Mouse (Mus musculus): Measurements from ENCODE around the gene Gins3. TPM values are rescaled to one million over a fixed set of nuclear protein-coding genes. Genes with fewer than 3 reads are reported as not detected.
"Not testable (repeated sequence)": the region's sequence is repeated elsewhere in the genome, so short reads cannot be mapped to it uniquely, and the experiment has no call there.

The Gins3 gene
- total RNA-seq, 2 experiments from 2014 or later: 0.38 to 0.66 TPM

DNA sequence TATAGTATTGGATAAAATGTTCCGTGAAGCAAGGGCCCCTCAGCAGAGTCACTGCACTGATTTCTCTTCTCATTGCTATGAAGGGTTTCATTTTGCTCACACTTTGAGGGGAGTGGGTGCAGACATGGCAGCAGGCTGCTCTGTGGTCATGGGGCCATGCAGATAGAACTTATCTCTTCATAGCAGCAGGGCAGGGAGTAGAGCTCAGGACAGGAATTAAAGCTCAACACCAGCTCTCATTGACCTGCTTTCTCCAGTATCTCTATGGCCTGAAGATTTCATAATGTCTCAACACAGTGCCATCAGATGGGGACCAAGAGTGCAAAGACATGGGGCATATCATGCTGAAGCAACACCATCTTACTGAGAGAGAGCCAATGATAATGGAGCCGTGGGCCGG, 15.0 kb downstream of the Gins3 start:
- DNase-seq (ENCODE audit: low spot score): no peak

DNA sequence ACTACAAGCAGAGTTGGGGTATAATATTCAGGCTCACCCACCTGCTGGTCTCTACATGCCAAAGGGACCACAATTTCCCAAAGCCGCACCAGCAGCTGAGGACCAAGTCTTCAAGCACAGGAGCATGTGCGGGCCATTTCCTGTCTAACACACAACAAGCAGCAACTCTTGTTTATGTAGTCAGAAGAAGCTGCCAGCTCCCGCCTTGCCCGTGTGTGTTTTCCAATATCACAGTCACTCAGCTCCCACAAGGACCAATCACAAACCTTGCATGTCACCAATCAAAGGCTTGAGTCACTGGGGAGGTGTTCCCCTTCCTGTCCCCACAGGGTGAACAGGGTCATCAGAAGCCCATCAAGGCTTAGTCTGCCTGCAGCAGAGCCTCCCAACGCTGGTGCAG, 20.1 kb downstream of the Gins3 start:
- DNase-seq (ENCODE audit: low spot score): no peak

- DNase-seq (ENCODE audit: low spot score): no peak
Measured at GRCm38 (mm10) chr8:95655831-95656230, 22.6 kb downstream of the Gins3 start.

DNA sequence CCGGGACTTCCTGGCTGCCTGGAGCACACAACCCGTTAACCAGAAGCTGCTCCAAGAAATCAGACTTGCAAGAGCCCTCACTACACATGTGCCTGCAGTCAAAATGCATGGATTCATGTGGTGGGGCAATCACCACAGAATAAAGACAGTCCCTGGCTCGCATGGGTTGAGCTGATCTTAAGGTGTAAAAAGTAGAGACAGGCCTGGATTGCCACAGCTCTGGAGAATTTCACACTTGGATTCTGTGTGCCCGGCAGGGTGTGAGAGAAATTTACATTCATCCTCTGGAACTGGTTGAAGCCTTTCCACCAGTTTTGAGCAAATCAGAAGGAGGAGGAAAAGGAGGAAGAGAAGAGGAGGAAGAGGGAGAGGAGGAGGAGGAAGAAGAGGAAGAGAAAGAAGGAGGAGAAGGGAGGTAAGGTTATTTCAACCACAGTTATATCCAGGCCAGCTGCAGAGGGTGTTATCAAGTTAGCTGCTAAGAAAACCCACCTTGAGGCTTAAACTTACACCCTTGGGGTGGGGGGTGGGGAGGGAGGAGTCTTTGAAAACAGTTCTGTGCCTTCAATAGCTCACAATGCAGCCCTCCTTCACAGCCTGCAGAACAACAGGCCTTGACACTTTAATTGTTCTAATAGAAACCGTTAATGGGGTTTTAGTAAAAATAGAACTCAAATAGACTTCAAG, 23.2 kb downstream of the Gins3 start:
- no peak for DNase-seq (ENCODE audit: low spot score)

DNA sequence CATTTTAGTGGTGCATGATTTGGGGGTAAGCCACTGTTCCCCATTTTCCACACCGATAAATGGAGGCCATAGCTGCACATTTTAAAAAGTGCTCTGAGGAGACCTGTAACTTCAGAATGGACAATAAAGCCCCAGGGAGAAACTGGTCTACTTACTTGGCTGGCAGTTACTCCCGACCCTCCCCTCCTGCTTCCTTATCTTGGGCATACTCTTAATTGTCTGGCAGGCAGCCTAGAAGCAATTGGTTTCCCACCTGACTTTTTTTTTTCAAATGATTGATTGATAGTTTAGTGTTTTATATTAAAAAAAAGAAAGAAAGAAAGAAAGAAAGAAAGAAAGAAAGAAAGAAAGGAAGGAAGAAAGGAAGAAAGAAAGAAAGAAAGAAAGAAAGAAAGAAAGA, 24.3 kb downstream of the Gins3 start:
- DNase-seq (ENCODE audit: low spot score): no peak

- no peak for DNase-seq (ENCODE audit: low spot score)
Measured at GRCm38 (mm10) chr8:95660334-95660882, 27.2 kb downstream of the Gins3 start.

GRCm38 (mm10) chr8:95661085-95661484, 27.8 kb downstream of the Gins3 start:
- DNase-seq (ENCODE audit: low spot score): no peak

GRCm38 (mm10) chr8:95661575-95661974, 28.3 kb downstream of the Gins3 start:
- no peak for DNase-seq (ENCODE audit: low spot score)

DNA sequence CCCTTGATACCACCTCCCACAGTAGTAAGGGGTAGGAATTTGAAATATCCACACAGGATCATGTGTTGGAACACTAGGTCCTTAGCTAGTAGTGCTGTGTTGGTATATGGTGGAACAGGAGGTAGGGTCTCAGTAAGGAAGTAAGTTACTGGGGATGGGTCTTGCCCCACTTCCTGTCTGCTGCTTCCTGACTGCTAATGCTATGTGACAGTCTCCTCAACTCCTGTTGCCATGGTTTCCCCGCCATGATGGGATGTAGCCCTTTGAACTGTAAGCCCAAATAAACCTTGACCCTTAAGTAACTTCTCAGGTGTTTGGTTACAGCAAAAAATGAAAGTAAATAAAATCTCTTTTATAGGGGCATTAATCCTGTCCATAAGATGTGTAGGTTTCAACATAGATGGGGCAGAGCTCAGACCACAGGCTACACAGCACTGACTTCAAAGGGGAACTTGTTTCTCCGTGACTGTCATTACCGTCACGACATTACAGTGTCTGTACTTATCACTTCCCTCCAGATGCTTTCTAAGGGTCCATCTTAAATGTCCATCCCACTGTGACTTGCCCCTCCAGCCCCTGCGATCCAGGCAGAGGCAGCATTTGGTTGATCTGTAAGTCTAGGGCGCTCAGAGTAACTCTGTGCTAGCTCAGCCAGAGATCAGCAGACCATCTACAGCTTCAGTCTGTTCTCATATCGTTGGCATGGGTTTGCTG, 29.8 kb downstream of the Gins3 start:
- DNase-seq (ENCODE audit: low spot score): no peak

- no peak for DNase-seq (ENCODE audit: low spot score)
Measured at GRCm38 (mm10) chr8:95663599-95663949, 30.3 kb downstream of the Gins3 start.

DNA sequence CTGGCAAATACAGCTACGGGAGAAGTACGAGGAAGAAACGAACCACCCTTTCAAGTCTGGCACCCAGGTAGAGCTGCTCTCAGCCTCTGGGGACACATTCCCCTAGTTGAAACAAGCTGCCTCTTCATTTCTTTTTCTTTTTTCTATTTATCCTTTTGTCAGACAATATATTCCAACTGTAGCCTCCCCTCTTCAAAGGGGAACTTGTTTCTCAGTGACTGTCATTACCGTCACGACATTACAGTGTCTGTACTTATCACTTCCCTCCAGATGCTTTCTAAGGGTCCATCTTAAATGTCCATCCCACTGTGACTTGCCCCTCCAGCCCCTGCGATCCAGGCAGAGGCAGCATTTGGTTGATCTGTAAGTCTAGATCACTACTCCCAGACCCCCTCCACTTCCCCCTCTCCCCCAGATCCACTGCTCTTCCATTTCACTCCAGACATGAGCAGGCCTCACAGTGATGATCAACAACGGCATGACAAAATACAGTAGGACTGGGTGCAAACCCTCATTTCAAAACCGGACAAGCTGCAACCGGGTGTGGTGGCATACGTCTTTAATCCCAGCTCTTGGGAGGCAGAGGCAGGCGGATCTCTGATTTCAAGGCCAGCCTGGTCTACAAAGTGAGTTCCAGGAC, 32.7 kb downstream of the Gins3 start:
- not testable (repeated sequence) for DNase-seq (ENCODE audit: low spot score)

DNA sequence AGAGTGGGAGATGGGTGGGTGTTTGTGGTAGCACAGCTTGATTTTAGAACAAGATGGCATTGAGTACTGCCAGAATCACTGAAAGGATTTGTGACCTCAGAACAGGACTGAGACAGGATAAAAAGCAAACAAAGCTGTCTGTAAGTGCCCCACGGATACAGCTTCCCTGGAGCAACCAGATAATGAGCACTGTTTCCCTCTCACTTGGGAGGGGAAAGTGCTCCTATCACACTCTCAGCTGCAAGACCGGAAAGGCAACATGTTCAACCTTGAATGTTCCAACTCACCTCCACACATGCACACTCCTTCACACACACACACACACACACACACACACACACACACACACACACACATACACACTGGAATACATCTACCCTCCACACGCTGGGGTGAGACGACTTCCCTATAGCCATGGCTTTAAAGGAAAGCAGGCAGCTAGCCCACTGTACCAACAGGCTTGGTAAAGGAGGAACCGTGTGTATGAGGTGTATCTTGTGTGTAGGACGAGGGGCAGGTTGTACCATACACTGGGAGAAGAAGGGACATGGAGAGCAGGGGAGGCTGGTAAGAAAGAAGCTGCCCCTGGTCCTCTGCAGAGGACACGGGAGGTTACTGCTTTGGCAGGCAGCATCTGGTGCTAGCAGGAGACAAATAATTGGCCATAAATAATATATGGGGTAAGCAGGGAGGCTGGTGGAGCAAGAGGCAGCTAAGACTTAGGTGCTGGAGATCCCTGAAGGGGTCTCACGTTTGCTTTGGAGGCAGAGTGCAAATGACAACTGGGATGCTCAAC, 35.1 kb downstream of the Gins3 start:
- no peak for DNase-seq (ENCODE audit: low spot score)

DNA sequence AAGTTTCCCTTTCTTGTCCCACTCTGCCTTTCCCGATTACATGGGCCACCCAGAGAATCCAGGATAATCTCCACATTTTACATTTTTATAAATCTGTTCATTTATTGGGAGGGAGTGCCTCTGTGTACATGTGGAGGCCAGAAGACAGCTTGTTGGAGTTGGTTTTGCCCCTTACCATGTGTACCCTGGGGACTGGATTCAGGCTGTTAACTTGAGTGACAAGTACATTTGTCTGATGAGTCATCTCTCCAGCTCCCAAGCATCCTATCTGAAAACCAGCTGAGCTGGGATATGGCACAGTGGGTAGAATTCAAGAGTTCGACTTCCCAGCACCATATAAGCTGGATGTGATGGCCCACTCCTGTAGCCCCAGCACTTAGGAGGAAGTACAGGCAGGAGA, 36.7 kb downstream of the Gins3 start:
- DNase-seq (ENCODE audit: low spot score): no peak

- no peak for DNase-seq (ENCODE audit: low spot score)
Measured at GRCm38 (mm10) chr8:95671861-95672260, 38.6 kb downstream of the Gins3 start.

DNA sequence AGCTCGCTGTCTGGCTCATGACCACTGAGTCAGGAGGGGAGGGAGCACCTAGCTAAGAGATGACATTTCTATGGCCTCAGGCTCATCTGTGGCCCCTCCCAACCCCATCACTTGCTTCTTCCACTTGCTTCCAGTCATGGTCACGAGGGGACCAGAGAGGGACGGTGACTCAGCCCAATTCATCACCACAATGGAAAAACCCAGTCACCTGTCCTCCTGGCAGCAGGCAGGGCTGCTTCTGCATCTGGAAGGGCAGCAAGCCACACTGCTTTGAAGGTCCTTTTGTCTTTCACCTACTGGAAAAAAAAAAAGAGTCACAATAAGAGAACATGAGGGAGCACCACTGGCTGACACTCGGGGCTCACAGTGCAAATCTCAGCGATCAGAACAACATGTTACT, 39.6 kb downstream of the Gins3 start:
- no peak for DNase-seq (ENCODE audit: low spot score)

- DNase-seq (ENCODE audit: low spot score): no peak
Measured at GRCm38 (mm10) chr8:95676631-95677030, 43.4 kb downstream of the Gins3 start, which contains the start of gene Ndrg4. TSS of gene Ndrg4 (plus strand) at chr8:95676980.

DNA sequence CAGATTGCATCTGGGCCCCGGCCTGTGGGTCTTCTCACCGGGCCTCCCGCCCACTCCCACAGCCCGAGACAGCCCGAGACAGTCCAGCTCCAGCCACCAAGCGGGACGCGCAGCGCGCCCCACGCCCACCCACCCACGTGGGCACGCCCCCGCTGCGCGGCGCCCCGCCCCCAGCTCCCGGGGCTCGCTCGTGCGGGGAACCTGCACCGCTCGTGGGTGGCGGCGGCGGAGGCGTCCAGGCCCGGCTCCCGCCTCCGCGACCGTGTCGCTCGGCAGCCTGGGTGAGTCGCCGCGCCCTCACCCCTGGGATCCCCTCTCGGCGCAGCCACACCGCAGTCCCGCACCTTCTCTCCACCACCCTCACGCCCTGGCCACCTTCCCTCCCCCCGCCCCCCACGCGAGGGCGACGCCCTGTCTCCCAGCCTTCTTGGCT, 44.4 kb downstream of the Gins3 start:
- DNase-seq (ENCODE audit: low spot score): no peak

DNA sequence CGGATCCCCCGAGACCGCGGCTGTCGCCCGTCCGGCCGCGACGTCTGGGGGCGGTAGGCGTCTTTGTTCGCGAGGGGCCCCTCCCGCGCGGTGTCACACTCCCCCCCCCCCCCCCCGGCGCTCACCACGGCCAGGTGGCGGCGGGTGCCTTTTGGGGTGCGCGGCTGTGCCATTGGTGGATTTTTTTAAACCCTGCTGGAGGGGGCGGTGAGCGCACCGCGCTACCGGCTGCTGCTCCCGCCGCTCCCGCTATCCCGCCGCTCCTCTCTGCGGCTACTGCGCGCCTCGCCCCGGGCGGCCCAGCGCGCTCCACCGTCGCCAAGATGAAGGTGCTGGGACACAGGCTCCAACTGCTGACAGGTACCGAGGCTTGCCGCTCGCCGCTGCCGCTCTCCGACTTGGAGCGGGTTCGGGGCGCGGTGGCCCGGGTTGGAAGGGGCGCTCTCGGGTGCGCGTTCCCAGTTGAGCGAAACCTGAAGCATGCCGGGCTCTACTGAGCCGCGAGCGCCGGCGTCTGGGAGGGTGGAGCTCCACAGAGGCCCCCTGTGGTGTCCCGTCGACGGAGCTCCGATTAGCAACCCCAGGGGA, 44.9 kb downstream of the Gins3 start:
- no peak for DNase-seq (ENCODE audit: low spot score)

DNA sequence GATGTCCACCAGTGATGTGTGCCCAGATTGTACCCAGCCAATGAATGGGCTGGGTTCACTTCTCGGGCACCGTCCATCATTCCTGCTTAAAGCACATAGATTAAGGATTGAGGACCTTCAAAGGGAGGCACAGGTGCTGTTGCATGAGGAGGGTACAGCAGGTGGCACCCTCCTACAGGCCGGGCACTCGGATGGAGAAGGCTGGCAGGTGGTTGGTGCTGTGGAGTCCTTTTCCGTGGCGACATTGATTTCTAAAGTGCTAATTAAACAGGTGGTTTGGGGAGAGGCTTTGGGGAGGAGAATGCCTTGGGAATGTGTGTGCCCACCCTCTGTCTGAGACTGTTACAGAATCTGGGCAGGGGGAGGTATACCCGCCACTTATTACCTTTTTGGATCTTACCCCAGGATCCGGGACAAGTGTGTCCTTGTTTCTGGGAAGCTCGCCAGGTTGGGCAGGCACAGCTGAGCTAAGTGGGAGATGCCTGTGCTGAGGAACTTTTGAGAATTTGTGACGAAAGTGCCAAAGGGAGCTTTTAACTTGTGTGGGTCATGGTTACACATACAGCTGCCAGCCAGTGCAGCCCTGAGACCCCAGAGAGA, 54.9 kb downstream of the Gins3 start:
- DNase-seq (ENCODE audit: low spot score): no peak

DNA sequence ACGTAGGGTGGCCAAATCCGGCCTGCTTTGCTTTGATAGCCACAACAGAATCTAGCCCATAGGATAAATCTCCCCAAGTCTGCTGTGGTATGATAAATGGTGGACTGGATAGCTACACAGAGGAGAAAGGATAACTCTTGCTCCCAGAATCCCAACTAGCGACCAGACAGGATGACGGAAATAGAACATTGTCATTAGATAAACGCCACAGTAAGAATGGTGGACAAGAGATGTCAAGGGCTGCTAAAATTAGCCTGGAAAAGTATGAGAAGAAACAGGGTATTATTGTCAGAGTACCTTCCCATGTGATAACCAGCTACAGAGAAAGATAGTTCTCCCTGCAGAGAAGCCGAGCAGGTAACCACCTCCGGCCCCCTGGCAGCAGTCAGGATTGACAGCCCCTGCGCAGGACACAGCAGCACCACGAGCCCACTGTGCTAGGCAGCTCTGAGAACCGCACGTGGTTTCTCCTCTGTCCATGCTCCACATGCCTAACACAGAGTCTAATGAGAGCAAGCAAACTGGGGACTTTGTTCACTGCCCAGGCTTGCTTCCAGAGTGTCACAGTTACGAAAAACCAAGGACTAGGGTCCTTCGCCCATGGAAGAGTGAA, 57.8 kb downstream of the Gins3 start:
- DNase-seq (ENCODE audit: low spot score): no peak
